Mouse (Mus musculus) liver, postnatal 0 days (tissue): Measurements from ENCODE around the gene Cadm4. TPM values are rescaled to one million over a fixed set of nuclear protein-coding genes. Genes with fewer than 3 reads are reported as not detected.
A peak's percentile ranks its signal among the peaks of the same experiment; 100 is the strongest.

Experiments
- ATAC-seq: fragments of 200-750 bp; cut with Nextera tagmentation; 2 replicates; pipeline ENCODE4 v1.8.0; 2017; ENCODE audit warnings: mild to moderate bottlenecking, moderate library complexity
- DNase-seq: peaks from one replicate; pipeline ENCODE4 v3.0.0-alpha.2; 2016
- H3K27ac ChIP-seq: fragments of 300-500 bp; sonication (generic); 2 replicates; pipeline ENCODE4 v1.5.1; 2014; ENCODE audit warnings: antibody characterized with exemption, moderate library complexity, mild to moderate bottlenecking, low read depth
- H3K27me3 ChIP-seq: fragments of 300-500 bp; sonication (generic); 2 replicates; pipeline ENCODE4 v1.6.1; 2014; ENCODE audit warnings: low read length, control low read depth, mixed read lengths; ENCODE audit not compliant: insufficient read depth
- H3K36me3 ChIP-seq: fragments of 300-500 bp; sonication (generic); replicated peaks from 2 replicates; pipeline ENCODE4 v1.6.1; 2014; ENCODE audit warnings: mild to moderate bottlenecking, control low read depth, low read length, moderate library complexity, mixed read lengths; ENCODE audit not compliant: insufficient read depth
- H3K4me1 ChIP-seq: fragments of 300-500 bp; sonication (generic); 2 replicates; pipeline ENCODE4 v1.6.1; 2014; ENCODE audit warnings: antibody characterized with exemption, mild to moderate bottlenecking, control low read depth; ENCODE audit not compliant: insufficient read depth
- H3K4me2 ChIP-seq: fragments of 300-500 bp; sonication (generic); 2 replicates; pipeline ENCODE4 v1.6.1; 2014; ENCODE audit warnings: low read depth, mild to moderate bottlenecking, low read length, moderate library complexity, mixed read lengths
- H3K4me3 ChIP-seq: fragments of 300-500 bp; sonication (generic); 2 replicates; pipeline ENCODE4 v1.5.1; 2014; ENCODE audit warnings: low read depth, low read length
- H3K9ac ChIP-seq: fragments of 300-500 bp; sonication (generic); replicated peaks from 2 replicates; pipeline ENCODE4 v1.6.1; 2014; ENCODE audit warnings: mild to moderate bottlenecking, moderate library complexity
- H3K9me3 ChIP-seq: fragments of 300-500 bp; sonication (generic); 2 replicates; pipeline ENCODE4 v1.6.1; 2016; ENCODE audit warnings: mild to moderate bottlenecking, control low read depth, low read length, mixed read lengths
- CTCF ChIP-seq: sonication (generic); IDR thresholded peaks from 2 replicates; pipeline ENCODE4 v1.5.1; 2016; ENCODE audit warnings: antibody characterized with exemption, low read depth
- EP300 ChIP-seq: IDR thresholded peaks from 2 replicates; pipeline ENCODE4 v1.6.1; 2016; ENCODE audit warnings: antibody characterized with exemption, low read depth, mild to moderate bottlenecking
- WGBS: fragments of 180-500 bp; shearing (Covaris S2); extraction: QIAGEN DNeasy Blood & Tissue Kit; methylation state at CpG from one replicate; pipeline ENCODE4 v1.1.7; 2014; ENCODE audit not compliant: insufficient replicate concordance; 5-methylcytosine and 5-hydroxymethylcytosine counted together
- polyA plus RNA-seq: library from polyadenylated mRNA; unstranded; fragments of >200 nt; fragmentation: Nextera tagmentation; extraction: Ambion mirVana; gene quantifications from 2 replicates; pipeline ENCODE4 v1.2.1, GENCODE M21; 2015

Cadm4 gene
- 0.17 and 0.46 TPM in 2 replicates for polyA plus RNA-seq

DNA sequence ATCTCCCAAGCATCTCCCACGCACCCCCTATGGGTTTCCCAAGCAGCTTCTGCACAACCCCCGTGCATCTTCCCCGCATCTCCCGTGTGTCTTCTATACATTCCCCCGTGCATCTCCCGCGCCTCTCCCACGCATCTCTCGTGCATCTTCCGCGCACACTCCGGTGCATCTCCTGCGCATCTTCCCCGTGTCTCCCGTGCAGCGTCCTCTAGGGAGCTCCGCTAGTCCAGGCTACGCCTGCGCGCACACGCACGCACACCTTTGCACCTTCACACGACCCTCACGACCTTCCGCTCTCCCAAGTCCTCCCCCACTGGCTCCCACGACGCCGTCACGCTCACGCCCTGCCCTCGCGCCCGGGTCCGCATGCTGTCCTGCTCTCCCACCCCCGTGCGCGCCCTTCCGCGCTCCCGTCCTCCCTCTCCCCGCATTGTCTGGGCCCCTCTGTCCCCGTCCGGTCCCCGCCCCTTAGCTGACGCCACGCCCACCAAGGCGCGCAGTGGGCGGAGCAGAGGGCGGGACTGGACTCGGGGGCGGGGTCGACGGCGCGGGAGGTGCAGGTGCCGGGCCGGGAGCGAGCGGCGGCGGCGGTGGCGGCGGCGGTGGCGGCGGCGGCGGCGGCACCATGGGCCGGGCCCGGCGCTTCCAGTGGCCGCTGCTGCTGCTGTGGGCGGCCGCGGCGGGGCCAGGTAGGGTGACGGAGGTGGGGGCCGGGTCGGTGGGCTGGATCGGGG lies at the start of gene Cadm4:
Gene Cadm4 (plus strand): TSS at position 550 of the 734 bp plus-strand sequence.
- no peaks in the 10 kb centered on the region for H3K36me3 ChIP-seq
- H3K4me3 ChIP-seq, result peak within 1 kb of the TSS; percentile 52
- H3K9ac ChIP-seq, result peak within 1 kb of the TSS; percentile 44
- H3K27ac ChIP-seq, result no peak within 1 kb of the TSS
- H3K4me2 ChIP-seq, result peak within 1 kb of the TSS; percentile 86
- TF ChIP-seq CTCF (no peak), EP300 (no peak)
- under 1% methylated on average over 57 of the region's 83 CpGs for WGBS
- ATAC-seq (peak; percentile 87), DNase-seq (peak; percentile 87)
- peaks cover 11% of the 10 kb centered on the region for H3K4me1 ChIP-seq
- H3K9me3 ChIP-seq, result peaks cover 3% of the 10 kb centered on the region; the same call in 1 of the 2 replicates
- peaks cover 42% of the 10 kb centered on the region for H3K27me3 ChIP-seq

DNA sequence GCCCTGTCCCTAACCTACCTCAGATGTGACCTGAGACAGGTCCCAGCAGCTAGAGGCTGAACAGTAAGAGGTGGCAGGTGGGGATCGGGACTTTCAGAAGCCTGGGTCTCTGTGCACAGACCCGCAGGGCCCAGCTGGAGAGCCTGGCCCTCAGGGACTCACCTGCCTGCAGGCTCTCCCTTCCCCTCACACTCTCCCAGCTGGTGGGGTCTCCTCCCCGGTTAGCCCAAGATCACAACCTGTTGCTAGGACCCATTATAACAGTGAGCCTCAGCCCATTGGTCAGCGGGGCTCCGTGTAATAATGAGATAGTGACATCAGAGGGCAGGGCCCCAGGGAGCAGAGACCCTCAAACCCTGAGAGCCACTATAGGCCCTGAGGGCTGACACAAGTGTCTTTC lies 46.5 kb upstream of the Cadm4 start:
- no peak for TF ChIP-seq CTCF
- TF ChIP-seq EP300, result no peak
- H3K4me3 ChIP-seq, result no peak overlapping the region

DNA sequence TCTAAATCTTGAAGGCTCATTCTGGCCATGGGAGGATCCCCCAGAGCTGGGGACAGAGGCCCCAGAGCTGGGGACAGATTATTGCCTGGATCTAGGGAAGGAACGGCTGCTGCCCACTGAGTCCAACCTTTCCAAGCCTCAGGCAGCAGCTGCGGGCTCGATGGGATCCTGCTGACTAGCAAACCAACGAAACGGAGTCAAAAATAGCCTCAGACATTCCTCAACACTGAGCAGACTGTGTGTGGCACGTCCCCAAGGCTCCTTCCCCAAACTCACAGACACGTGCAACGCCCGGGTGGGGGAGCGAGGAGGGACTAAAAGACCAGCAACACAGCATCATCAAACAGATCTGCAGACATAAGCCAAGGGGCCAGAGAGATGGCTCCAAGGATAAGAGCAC lies 43.8 kb upstream of the Cadm4 start:
- DNase-seq, result no peak
- Histone ChIP-seq H3K4me2 (no peak overlapping the region), H3K9ac (no peak overlapping the region), H3K27ac (no peak overlapping the region), H3K4me3 (no peak overlapping the region), H3K9me3 (no peaks in the 10 kb centered on the region), H3K36me3 (no peaks in the 10 kb centered on the region), H3K4me1 (no peaks in the 10 kb centered on the region), H3K27me3 (peaks cover 3% of the 10 kb centered on the region; the same call in 1 of the 2 replicates)
- no peak for TF ChIP-seq CTCF
- no peak for TF ChIP-seq EP300
- 58% methylated on average over 10 of the region's 10 CpGs for WGBS
- ATAC-seq, result no peak

More for the DNA sequence above, 46.5 kb upstream of the Cadm4 start:
- Histone ChIP-seq H3K27me3 (peaks cover 4% of the 10 kb centered on the region; the same call in 1 of the 2 replicates), H3K4me1 (no peaks in the 10 kb centered on the region), H3K9ac (no peak overlapping the region), H3K27ac (no peak overlapping the region), H3K9me3 (no peaks in the 10 kb centered on the region), H3K36me3 (no peaks in the 10 kb centered on the region), H3K4me2 (no peak overlapping the region)
- DNase-seq (no peak), ATAC-seq (no peak)
- 81% methylated on average over 5 of the region's 5 CpGs for WGBS

DNA sequence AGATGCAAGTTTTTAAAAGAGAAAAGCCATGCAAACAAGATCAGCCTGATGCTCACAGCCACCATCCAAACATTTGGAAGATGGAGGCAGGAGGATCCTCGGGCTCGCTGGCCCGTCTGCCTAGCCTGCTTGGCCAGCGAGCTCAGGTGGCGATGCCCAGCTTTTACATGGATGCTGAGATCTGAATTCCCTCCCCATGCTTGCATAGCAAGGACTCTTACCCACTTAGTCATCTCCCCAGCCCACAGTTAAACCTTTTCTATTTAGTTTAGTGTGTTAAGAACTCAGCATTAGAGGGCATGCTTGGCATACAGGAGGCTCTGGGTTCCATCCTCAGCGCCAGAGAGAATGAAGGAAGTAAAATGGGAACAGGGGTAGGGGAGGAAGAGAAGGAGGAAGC lies 42.6 kb upstream of the Cadm4 start:
- 78% methylated on average over 6 of the region's 6 CpGs for WGBS
- H3K4me2 ChIP-seq, result no peak overlapping the region
- H3K4me1 ChIP-seq, result no peaks in the 10 kb centered on the region
- H3K9ac ChIP-seq, result no peak overlapping the region
- no peaks in the 10 kb centered on the region for H3K9me3 ChIP-seq
- H3K36me3 ChIP-seq, result no peaks in the 10 kb centered on the region
- no peak overlapping the region for H3K4me3 ChIP-seq
- no peak for TF ChIP-seq EP300
- no peak for TF ChIP-seq CTCF
- no peak for ATAC-seq
- H3K27me3 ChIP-seq, result no peaks in the 10 kb centered on the region
- H3K27ac ChIP-seq, result no peak overlapping the region
- DNase-seq, result no peak

DNA sequence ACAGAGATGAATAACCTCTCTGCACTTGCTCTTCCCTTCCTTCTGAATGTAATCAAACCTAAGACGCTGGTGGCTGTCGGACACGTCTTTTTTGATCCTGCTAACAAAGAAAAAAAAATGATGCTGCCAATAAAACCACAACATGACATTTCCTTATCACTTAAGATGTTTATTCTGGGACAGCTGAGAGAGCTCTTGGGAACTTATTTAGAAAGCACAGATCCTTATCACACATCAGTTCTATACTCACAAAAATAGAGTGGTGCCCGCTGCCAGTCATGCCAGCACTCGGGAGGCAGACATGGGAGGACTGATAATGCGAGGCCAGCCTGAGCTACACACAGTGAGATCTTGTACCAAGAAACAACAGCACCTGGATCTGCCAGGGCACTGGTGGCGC lies 41.9 kb upstream of the Cadm4 start:
- Histone ChIP-seq H3K36me3 (no peaks in the 10 kb centered on the region), H3K27ac (no peak overlapping the region), H3K4me2 (no peak overlapping the region), H3K4me3 (no peak overlapping the region), H3K4me1 (no peaks in the 10 kb centered on the region), H3K9me3 (no peaks in the 10 kb centered on the region), H3K9ac (no peak overlapping the region), H3K27me3 (no peaks in the 10 kb centered on the region)
- DNase-seq, result no peak
- no peak for ATAC-seq
- TF ChIP-seq CTCF (no peak), EP300 (no peak)
- WGBS, result 61% methylated on average over 7 of the region's 7 CpGs

DNA sequence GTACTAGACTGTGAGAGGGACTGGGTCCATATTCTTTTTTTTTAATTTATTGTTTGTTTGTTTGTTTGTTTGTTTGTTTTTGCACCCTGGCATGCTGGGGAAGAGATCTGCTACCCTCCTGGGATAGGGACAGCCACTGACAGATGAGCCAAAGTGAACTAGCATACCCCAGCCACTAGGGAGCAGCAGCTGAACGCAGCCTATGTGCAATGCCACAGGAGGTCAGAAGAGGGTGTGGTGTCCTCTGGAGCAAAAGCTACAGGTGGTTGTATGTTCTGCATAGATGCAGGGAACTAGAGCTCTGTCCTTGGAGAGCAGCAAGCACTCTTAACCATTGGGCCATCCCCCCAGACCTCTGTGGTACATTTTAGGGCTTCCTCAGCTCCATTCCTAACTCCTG lies 40.0 kb upstream of the Cadm4 start:
- TF ChIP-seq CTCF (peak; percentile 99), EP300 (no peak)
- peaks cover 4% of the 10 kb centered on the region; the same call in 1 of the 2 replicates for H3K4me1 ChIP-seq
- no peak overlapping the region for H3K9ac ChIP-seq
- H3K27ac ChIP-seq, result peak overlapping the region; percentile 17; the same call in 1 of the 2 replicates
- no peak overlapping the region for H3K4me3 ChIP-seq
- H3K9me3 ChIP-seq, result no peaks in the 10 kb centered on the region
- DNase-seq (peak; percentile 79), ATAC-seq (peak; percentile 80)
- no peaks in the 10 kb centered on the region for H3K27me3 ChIP-seq
- H3K36me3 ChIP-seq, result no peaks in the 10 kb centered on the region
- 7% methylated on average over 1 of the region's 1 CpGs for WGBS
- no peak overlapping the region for H3K4me2 ChIP-seq
